Mouse (Mus musculus): Measurements from ENCODE around the gene Cd300a.

DNA sequence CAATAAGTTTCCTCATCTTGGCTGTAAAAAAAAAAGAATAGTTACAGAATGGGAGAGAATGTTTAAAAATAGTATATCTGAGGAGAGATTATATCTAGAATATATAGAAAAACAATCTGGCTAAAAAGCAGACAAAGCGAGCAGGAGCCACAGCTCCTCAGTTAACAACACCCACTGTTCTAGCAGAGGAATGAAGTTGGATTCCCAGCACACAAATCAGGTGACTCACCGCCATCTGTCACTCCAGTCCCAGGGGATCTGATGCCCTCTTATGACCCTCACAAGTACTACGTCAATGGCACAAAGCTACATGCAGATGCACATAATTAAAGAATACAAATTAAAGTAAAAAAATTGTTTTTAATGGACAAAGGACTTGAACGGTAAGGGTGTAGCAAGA is 32.6 kb downstream of the Cd300a start:
- TF ChIP-seq CTCF (IDR thresholded peaks at IDR 0.05; ENCODE audit: low read depth, low read length) = no peak
- TF ChIP-seq EP300 (IDR thresholded peaks at IDR 0.05; ENCODE audit: insufficient read depth, low read depth, low read length) = no peak
- TF ChIP-seq POLR2A (IDR thresholded peaks at IDR 0.05; ENCODE audit: insufficient read depth, low read length) = no peak
